Mouse (Mus musculus): Measurements from ENCODE around the gene Usp20. TPM values are rescaled to one million over a fixed set of nuclear protein-coding genes. Genes with fewer than 3 reads are reported as not detected.

Usp20 gene
- total RNA-seq, 2 experiments from 2014 or later = 84.0 to 85.6 TPM

DNA sequence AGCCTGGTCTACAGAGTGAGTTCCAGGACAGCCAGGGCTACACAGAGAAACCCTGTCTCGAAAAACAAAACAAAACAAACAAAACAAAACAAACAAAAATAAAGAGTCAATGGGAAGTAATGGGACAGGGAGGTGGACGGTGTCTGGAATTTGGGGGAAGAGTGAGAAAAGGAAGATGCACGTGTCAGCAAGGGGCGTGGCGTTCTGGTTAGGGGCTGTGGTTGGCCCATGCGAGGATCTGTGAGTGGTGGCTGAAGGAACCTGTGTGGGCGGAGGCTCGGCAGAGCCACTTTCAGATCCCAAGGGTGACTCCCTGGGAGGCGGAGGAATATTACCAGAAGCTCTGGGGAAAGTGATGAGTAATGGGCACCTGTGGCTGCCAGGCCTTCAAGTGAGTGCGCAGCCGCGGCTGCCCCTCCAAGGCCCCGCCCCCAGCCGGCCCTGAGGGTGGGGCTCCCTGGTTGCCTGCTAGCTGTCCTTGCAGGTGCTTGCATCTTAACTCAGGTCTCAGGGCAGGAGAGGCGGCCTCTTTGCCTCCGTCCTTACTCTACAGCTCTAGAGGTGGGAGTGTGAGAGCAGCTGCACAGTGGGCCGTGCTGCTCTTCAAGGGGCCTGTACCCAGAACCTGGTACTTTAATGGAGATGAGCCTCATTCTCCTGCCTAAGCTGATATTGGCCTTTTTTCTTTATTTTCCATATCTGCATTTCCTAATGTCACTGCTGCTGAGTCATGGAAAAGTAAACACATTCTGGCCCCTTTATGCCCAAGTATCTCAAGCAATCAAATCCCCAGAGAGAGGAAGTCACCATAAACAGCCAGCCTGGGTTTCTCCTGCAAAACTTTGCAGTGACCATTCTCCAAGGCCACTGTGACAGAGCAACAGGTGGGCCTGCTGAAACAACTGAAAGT is 3.3 kb downstream of the Usp20 start:
- DNase-seq (ENCODE audit: low spot score in 2 of 2) = no peak

DNA sequence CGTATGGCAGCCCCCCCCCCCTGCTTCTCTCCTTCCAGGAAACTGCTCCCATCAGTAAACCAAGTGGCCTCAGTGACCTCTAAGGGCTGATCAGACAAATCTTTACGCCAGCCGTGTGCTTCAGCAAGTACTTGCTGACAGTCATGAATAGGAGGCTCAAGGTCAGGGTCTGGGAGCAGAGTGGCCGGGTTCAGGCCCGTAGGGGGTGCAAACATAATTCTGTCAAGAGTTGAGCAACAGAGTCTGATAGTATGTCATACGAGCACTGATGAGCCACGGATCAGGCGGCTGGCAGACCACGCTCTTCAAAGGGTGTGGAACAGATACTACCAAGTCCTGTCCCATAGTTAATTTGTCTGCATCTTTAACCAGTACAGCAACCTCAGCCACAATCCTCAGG is 8.1 kb downstream of the Usp20 start:
- DNase-seq (ENCODE audit: low spot score in 2 of 2) = no peak

DNA sequence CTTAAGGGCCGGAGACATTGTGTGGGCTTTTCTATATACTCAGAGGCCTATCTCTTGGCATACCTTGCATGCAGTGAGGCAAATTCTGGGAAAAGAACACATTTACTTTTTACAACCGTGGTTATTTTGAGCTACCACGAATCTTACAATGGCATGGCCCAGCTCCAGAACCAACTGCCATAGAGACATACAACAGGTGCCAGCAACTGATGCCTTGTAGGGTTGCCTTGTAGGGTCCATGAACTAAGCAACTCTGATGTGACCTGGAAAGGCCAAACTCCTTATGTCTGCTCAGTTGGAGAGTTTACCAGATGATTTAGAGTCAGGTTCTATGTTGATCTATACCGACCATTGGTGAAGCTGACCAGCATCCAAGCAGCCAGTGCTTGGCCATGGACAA is 12.8 kb downstream of the Usp20 start:
- no peak for DNase-seq (ENCODE audit: low spot score in 2 of 2)

DNA sequence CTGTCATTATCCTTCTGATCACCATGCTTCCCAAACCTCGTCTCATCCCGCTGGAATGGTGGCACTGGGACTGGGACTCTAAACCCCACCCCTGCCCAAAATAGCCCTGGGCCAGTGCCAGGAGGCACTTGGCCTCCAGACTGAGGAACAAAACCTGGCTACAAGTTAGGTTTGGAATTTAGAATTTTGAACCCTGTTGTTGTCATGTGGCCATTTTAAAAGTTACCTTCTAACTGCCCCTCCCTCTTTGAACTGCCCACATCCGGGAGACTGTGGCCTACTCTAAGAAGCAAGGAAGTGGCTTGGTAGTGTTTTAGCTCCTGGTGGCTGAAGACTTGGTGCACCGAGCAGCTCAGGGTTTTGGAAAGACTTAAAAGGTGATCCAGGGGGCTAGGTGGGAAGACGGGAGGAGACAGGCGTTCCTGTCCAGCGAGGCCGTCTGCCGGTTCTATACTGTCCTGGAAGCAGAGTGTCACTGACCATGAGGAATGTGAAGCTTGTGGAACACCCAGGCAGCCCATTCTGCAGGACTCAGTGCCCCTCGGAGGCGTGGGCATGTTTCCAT is 13.4 kb downstream of the Usp20 start:
- DNase-seq (ENCODE audit: low spot score in 2 of 2) = no peak

GRCm38 (mm10) chr2:30998443-30999260 is 16.6 kb downstream of the Usp20 start:
- no peak for DNase-seq (ENCODE audit: low spot score in 2 of 2)

DNA sequence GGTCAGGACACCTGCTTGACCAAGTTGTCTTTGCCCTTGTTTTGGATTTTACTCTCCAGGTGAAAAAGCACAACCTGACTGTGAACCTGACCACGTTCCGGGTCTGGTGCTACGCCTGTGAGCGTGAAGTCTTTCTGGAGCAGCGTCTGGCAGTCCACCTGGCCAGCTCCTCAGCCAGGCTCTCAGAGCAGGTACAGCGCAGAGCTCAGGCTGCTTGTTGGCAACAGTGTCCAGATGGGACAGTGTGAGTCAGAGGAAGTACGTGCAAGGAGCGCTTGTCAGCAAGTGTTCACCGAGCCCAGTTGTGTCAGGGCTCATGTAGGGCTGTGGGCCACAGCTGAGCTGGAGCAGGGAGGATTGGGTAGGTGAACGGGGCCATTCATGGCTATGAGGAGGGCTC is 20.8 kb downstream of the Usp20 start:
- DNase-seq (ENCODE audit: low spot score in 2 of 2) = no peak

- DNase-seq (ENCODE audit: low spot score in 2 of 2) = no peak
Measured at GRCm38 (mm10) chr2:31005453-31005852, 23.4 kb downstream of the Usp20 start.

GRCm38 (mm10) chr2:31006434-31006833 is 24.4 kb downstream of the Usp20 start:
- DNase-seq (ENCODE audit: low spot score in 2 of 2) = no peak

DNA sequence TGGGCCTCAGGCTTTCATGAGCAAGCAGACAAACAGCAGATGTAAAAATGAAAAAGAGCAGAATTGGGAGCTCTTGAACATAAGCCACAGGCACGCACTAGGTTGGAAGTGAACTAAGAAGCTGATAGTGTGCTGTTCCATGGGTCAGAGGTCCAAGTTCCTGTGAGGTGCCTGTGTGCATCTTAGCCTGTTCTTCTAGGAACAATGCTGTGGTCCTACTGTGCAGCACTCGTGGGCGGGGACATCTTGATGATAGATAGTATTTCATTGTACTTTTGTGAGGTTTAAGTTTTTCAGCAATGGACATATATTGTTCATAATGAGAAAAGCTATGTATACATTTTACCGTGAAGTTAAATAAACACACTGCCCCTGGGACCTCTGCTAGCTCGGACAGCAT is 25.1 kb downstream of the Usp20 start:
- DNase-seq (ENCODE audit: low spot score in 2 of 2) = no peak

- DNase-seq (ENCODE audit: low spot score in 2 of 2) = no peak
Measured at GRCm38 (mm10) chr2:31013371-31014120, 31.5 kb downstream of the Usp20 start.

DNA sequence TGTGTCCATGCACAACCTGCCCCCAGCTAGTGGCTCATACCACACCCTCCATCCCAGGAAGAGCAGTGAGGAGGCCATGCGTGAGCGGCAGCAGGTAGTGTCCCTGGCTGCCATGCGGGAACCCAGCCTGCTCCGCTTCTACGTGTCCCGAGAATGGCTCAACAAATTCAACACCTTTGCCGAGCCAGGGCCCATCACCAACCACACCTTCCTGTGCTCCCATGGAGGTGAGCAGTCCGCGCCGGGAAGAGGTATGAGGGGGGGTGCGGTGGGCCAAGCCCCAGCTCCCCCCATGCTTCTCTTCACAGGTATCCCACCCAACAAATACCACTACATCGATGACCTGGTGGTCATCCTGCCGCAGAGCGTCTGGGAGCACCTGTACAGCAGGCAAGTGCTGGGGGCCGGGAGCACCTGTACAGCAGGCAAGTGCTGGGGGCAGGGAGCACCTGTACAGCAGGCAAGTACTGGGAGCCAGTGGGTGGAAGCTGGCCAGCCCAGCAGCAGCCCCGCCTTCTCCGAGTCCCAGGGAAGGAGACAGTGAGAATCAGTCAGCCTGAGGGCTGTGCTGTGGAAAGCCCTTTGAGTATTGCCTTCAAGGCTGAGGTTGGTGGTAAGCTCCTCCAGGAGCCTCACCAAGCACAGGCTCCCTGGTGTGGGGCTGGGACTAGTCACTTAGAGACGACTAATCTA is 35.7 kb downstream of the Usp20 start:
- no peak for DNase-seq (ENCODE audit: low spot score in 2 of 2)

- DNase-seq (ENCODE audit: low spot score in 2 of 2) = no peak
Measured at GRCm38 (mm10) chr2:31018519-31018918, 36.4 kb downstream of the Usp20 start.

DNA sequence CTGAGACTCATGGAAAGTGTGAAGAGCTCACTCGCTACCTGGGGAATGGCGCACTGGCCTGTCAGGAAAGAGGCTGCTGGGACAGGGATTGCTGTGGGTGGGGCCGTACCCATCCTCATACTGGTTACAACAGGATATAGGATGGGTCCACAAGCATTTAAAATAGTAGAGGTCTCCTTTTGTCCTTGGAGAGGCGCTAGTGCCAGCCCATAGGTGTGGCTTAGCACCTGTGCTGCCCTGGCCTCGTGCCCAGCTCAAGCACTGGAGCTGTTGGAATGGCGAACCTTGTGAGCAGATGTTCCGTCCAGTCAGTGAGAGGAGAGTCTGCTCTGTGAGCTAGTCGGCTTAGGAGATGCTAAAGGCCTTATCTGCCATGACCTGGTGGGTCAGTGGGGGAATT is 36.9 kb downstream of the Usp20 start:
- no peak for DNase-seq (ENCODE audit: low spot score in 2 of 2)

- DNase-seq (ENCODE audit: low spot score in 2 of 2) = no peak
Measured at GRCm38 (mm10) chr2:31020202-31020601, 38.1 kb downstream of the Usp20 start.

DNA sequence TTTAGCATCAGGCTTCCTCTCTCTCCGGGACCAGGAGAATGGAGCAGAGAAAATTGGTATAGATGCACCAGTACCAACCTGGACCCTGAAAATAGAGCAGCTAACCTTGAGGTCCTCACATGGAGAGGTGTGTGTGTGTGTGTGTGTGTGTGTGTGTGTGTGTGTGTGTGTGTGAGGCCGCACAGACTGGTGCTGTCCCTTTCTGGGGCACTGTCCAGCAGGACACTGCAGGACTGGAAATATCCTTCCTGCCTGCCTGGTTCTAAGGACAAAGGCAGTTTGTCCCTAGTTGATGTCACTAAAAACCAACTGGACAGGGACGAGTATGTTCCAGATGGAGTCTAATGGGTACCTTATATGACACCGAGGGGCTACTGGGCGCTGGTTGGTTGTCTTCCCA is 41.9 kb downstream of the Usp20 start:
- DNase-seq (ENCODE audit: low spot score in 2 of 2) = no peak

DNA sequence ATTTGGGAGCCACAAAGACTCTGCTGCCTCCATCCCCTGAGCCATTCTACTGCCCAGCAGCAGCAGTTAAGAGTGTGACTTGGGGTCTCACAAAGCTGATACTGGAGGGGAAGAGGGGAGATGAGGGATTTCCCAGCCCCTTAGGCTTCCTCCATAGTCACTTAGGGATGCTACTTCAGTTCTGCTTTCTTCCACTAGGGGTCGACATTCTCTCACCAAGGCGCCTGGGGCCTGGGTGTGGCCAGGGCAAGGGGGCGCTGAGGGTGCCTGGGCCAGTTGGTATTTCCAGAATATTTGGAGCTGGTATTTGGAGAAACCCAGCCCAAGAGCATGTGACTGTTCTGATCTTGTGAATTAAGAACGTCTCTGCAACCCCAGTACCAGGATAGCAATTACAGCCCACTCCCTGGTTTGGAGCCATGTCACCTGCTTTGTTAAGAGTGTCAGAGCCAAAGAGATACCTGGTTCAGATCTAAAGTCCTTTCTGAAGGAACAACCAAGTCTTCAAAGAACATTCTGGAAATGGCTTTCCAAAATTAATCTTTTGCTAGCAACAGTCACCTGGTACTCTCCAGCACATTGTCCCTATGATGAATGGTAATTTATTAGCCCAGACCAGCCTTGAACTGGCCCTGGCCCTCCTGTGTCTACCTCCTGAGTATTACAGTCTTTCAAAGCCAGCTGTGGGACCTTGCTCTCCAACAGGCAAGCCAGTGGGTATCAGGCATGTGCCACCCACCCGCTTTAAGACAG is 42.7 kb downstream of the Usp20 start:
- DNase-seq (ENCODE audit: low spot score in 2 of 2) = peak; percentile 61 to 63

DNA sequence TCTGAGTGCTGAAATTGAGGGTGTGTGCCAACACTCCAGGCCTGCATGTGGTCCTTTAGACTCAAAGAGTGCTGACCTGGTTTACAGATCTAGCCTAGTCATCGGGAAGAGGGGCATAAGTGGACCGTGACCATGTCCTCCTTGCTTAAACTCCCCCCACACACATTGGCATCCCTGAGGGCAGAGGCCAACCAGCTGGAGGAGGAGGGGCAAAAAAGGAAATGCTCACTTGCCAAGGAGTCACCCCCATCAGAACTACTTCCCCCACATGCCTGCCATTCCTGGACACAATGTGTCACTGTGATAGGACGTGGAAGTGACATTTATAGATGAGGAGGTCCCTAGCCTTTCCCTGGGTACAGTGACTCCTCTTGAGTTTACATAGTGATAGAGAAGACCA is 43.4 kb downstream of the Usp20 start:
- DNase-seq (ENCODE audit: low spot score in 2 of 2) = no peak

DNA sequence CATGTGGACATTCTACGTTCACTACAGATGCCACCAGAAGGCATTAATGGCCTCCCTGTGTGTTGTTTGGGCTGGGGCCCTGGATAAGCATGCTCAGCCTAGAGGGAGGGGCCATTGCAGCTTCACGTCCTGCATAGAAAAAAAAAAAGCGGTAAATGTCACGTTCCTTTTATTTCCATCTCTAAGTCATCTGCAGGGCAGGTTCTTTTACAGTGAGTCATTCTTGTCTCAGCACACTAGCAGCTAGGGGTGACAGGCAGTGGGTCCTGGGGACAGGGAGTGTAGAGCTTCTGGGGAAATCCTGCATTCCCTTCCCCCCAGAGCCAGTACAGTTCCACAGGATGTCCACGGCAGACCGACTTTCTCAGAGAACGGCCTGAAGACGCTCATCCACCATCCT is 44.6 kb downstream of the Usp20 start:
- DNase-seq (ENCODE audit: low spot score in 2 of 2) = no peak

GRCm38 (mm10) chr2:31031972-31032371 is 49.9 kb downstream of the Usp20 start:
- DNase-seq (ENCODE audit: low spot score in 2 of 2) = no peak

GRCm38 (mm10) chr2:31036811-31037210 is 54.7 kb downstream of the Usp20 start:
- DNase-seq (ENCODE audit: low spot score in 2 of 2) = no peak

Data from layer of hippocampus, postnatal 14 days (tissue).